In genomic region chr3:120668654-120669053, GRCm38 (mm10) we compare ENCODE assay signal across 22 mouse cellular contexts.
DNase-seq lines count a peak whose midpoint lies in the region; ATAC-seq and TF ChIP-seq lines count a peak whose summit lies in the region.
"Had no signal": no experiment of that assay in that cellular context is flagged by ENCODE, and none has a peak within 500 bp of the region (broad histone marks: within the 10 kb centered on the region; RNA-seq: fewer than 3 reads in every experiment).

No protein-coding gene starts in this region.

- no peak overlapping the region for H3K9ac ChIP-seq in midbrain, postnatal 0 days (replicated peaks; ENCODE audit: low read length, poor library complexity, severe bottlenecking)
- H3K9ac ChIP-seq in heart, embryonic 12.5 days: no peak overlapping the region
- H3K9ac ChIP-seq: embryonic facial prominence, embryonic 13.5 days; forebrain, embryonic 13.5 days; heart, embryonic 13.5 days; hindbrain, embryonic 15.5 days had no signal

- H3K27me3 ChIP-seq in midbrain, postnatal 0 days (ENCODE audit: insufficient read depth, low read length): no peaks in the 10 kb centered on the region
- H3K27me3 ChIP-seq in midbrain, embryonic 10.5 days (ENCODE audit: low read depth, poor library complexity, severe bottlenecking): no peaks in the 10 kb centered on the region
- H3K27me3 ChIP-seq in Patski: no peaks in the 10 kb centered on the region
- no peaks in the 10 kb centered on the region for H3K27me3 ChIP-seq in heart, embryonic 12.5 days (replicated peaks)
- H3K27me3 ChIP-seq: CH12.LX; embryonic facial prominence, embryonic 13.5 days; forebrain, embryonic 13.5 days; heart, embryonic 13.5 days; hindbrain, embryonic 15.5 days had no signal

- no peak for DNase-seq in midbrain, postnatal 0 days (ENCODE audit: low spot score)
- no peak for DNase-seq in midbrain, embryonic 10.5 days (ENCODE audit: low spot score)
- DNase-seq in ES-CJ7 (ENCODE audit: low read depth, low spot score): peak; percentile 35
- no peak for DNase-seq in Patski (ENCODE audit: low read depth, low spot score)
- no peak for DNase-seq in liver
- no peak for DNase-seq in thymus, postnatal 25 days
- DNase-seq: adrenal gland, postnatal 25 days; cerebellum, adult 18-20 months; cerebellum, adult 9-11 months; cerebellum, postnatal 36 days; gastrocnemius, postnatal 14 days; heart, adult 2 months; heart, postnatal 36 days; kidney, adult 2 months had no signal

- 92% methylated on average over 3 of the region's 3 CpGs for WGBS in midbrain, postnatal 0 days
- 92% methylated on average over 3 of the region's 3 CpGs for WGBS in midbrain, embryonic 10.5 days
- WGBS in heart, embryonic 12.5 days: 93% methylated on average over 3 of the region's 3 CpGs

- TF ChIP-seq CTCF in midbrain, postnatal 0 days (IDR thresholded peaks at IDR 0.05): peak; percentile 31
- peak; percentile 50 for TF ChIP-seq CTCF in Patski (IDR thresholded peaks at IDR 0.05)

- POLR2A ChIA-PET in Patski (lab: Charles Lee): no interaction called here

- H3K27ac ChIP-seq in midbrain, postnatal 0 days (ENCODE audit: low read depth, low read length): no peak overlapping the region
- H3K27ac ChIP-seq in midbrain, embryonic 10.5 days (replicated peaks): no peak overlapping the region
- no peak overlapping the region for H3K27ac ChIP-seq in heart, embryonic 12.5 days (ENCODE audit: poor library complexity, severe bottlenecking)
- H3K27ac ChIP-seq: embryonic facial prominence, embryonic 13.5 days; forebrain, embryonic 13.5 days; heart, adult 2 months; heart, embryonic 13.5 days; hindbrain, embryonic 15.5 days had no signal

- no peaks in the 10 kb centered on the region for H3K4me1 ChIP-seq in midbrain, postnatal 0 days (ENCODE audit: insufficient read depth, low read length)
- no peaks in the 10 kb centered on the region for H3K4me1 ChIP-seq in midbrain, embryonic 10.5 days
- H3K4me1 ChIP-seq in heart, embryonic 12.5 days (replicated peaks): no peaks in the 10 kb centered on the region
- H3K4me1 ChIP-seq: embryonic facial prominence, embryonic 13.5 days; forebrain, embryonic 13.5 days; heart, embryonic 13.5 days; hindbrain, embryonic 15.5 days had no signal

- CTCF ChIA-PET in Patski (lab: Charles Lee): interaction anchor here (2.6 kb wide), 1 partner anchor 11 kb away, joined by 17 read pairs; no protein-coding TSS in a partner anchor

- no peak overlapping the region for H3K4me3 ChIP-seq in midbrain, postnatal 0 days (ENCODE audit: low read depth, low read length)
- H3K4me3 ChIP-seq in midbrain, embryonic 10.5 days: no peak overlapping the region
- H3K4me3 ChIP-seq in heart, embryonic 12.5 days: no peak overlapping the region
- H3K4me3 ChIP-seq: embryonic facial prominence, embryonic 13.5 days; forebrain, embryonic 13.5 days; heart, adult 2 months; heart, embryonic 13.5 days; hindbrain, embryonic 15.5 days had no signal

- H3K9me3 ChIP-seq in midbrain, postnatal 0 days (ENCODE audit: low read length): 0 out of 2 replicates have a peak, but pooled peaks cover 4% of the 10 kb centered on the region
- no peaks in the 10 kb centered on the region for H3K9me3 ChIP-seq in midbrain, embryonic 10.5 days (replicated peaks)
- no peaks in the 10 kb centered on the region for H3K9me3 ChIP-seq in heart, embryonic 12.5 days (replicated peaks)
- H3K9me3 ChIP-seq: embryonic facial prominence, embryonic 13.5 days; forebrain, embryonic 13.5 days; hindbrain, embryonic 15.5 days had no signal

- in situ Hi-C loops in Patski (cut with MboI; ENCODE audit: low pct_unique_long_range_greater_than_20kb): no loop called here

- no peak overlapping the region for H3K4me2 ChIP-seq in midbrain, postnatal 0 days (ENCODE audit: low read depth, low read length, poor library complexity, severe bottlenecking)
- no peak overlapping the region for H3K4me2 ChIP-seq in heart, embryonic 12.5 days
- H3K4me2 ChIP-seq: embryonic facial prominence, embryonic 13.5 days; forebrain, embryonic 13.5 days; heart, embryonic 13.5 days; hindbrain, embryonic 15.5 days had no signal

- ATAC-seq in midbrain, postnatal 0 days (ENCODE audit: low FRiP score): no peak
- ATAC-seq in Patski: no peak
- no peak for ATAC-seq in heart, embryonic 12.5 days (ENCODE audit: insufficient number of reproducible peaks, low FRiP score)
- ATAC-seq: activated CD4-positive, CD25-positive, alpha-beta regulatory T cell, adult 4 months; forebrain, embryonic 13.5 days; intestine, embryonic 16.5 days had no signal

- no peaks in the 10 kb centered on the region for H3K36me3 ChIP-seq in midbrain, postnatal 0 days (ENCODE audit: insufficient read depth, low read length)
- H3K36me3 ChIP-seq in midbrain, embryonic 10.5 days: no peaks in the 10 kb centered on the region
- no peaks in the 10 kb centered on the region for H3K36me3 ChIP-seq in heart, embryonic 12.5 days
- H3K36me3 ChIP-seq: embryonic facial prominence, embryonic 13.5 days; heart, embryonic 13.5 days; hindbrain, embryonic 15.5 days had no signal
